Mouse (Mus musculus): ENCODE results near the gene Cep112. TPM values are rescaled to one million over a fixed set of nuclear protein-coding genes. Genes with fewer than 3 reads are reported as not detected.

Cep112 gene
- polyA plus RNA-seq, 1 experiment from 2014 or later: 13.3 TPM

GRCm38 (mm10) chr11:108553881-108554280 lies 128.9 kb downstream of the Cep112 start:
- ATAC-seq (ENCODE audit: low FRiP score, low read depth): no peak
- no peaks in the 10 kb centered on the region for H3K9me3 ChIP-seq
- no peak overlapping the region for H3K4me2 ChIP-seq
- H3K36me3 ChIP-seq: no peaks in the 10 kb centered on the region
- no peaks in the 10 kb centered on the region for H3K4me1 ChIP-seq (replicated peaks)
- WGBS: 93% methylated on average over 1 of the region's 1 CpGs
- H3K4me3 ChIP-seq: no peak overlapping the region
- no peaks in the 10 kb centered on the region for H3K27me3 ChIP-seq
- no peak overlapping the region for H3K9ac ChIP-seq
- no peak overlapping the region for H3K27ac ChIP-seq (replicated peaks)

DNA sequence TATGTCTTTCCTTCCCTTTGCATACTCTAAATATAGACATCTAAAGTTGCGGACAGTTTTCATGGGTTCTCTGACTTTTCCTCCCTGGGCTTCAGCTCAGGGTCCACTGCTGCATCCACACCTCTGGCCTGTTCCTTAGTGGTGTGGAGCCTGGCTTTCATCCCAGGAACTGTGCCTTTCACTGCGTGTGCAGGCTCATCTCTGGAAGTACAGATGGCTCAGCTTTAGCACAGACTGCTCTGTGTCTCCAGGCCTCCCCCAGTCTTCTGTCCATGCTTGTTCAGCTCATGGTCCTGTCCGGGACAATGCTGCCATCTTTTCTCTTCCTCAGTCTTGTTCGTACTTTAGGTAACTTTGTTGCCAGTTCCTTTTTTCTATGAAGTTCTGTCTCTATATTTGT lies 133.6 kb downstream of the Cep112 start:
- no peaks in the 10 kb centered on the region for H3K9me3 ChIP-seq
- H3K4me1 ChIP-seq (replicated peaks): no peaks in the 10 kb centered on the region
- ATAC-seq (ENCODE audit: low FRiP score, low read depth): no peak
- H3K27ac ChIP-seq (replicated peaks): no peak overlapping the region
- H3K4me3 ChIP-seq: no peak overlapping the region
- no peaks in the 10 kb centered on the region for H3K36me3 ChIP-seq
- WGBS: 74% methylated on average over 4 of the region's 4 CpGs
- H3K9ac ChIP-seq: no peak overlapping the region
- no peak overlapping the region for H3K4me2 ChIP-seq
- H3K27me3 ChIP-seq: no peaks in the 10 kb centered on the region

- ATAC-seq (ENCODE audit: low FRiP score, low read depth): no peak
These were observed 134.5 kb downstream of the Cep112 start for GRCm38 (mm10) chr11:108559506-108559905.

GRCm38 (mm10) chr11:108562076-108562475 lies 137.1 kb downstream of the Cep112 start:
- WGBS: 67% methylated on average over 5 of the region's 5 CpGs
- Histone ChIP-seq H3K4me2 (no peak overlapping the region), H3K36me3 (no peaks in the 10 kb centered on the region), H3K9ac (no peak overlapping the region), H3K4me3 (no peak overlapping the region), H3K27me3 (no peaks in the 10 kb centered on the region), H3K9me3 (no peaks in the 10 kb centered on the region), H3K27ac (replicated peaks) (no peak overlapping the region), H3K4me1 (replicated peaks) (no peaks in the 10 kb centered on the region)
- no peak for ATAC-seq (ENCODE audit: low FRiP score, low read depth)

More at GRCm38 (mm10) chr11:108559506-108559905, 134.5 kb downstream of the Cep112 start:
- Histone ChIP-seq H3K9ac (no peak overlapping the region), H3K27ac (replicated peaks) (no peak overlapping the region), H3K27me3 (no peaks in the 10 kb centered on the region), H3K4me1 (replicated peaks) (no peaks in the 10 kb centered on the region), H3K4me2 (no peak overlapping the region), H3K36me3 (no peaks in the 10 kb centered on the region), H3K9me3 (no peaks in the 10 kb centered on the region), H3K4me3 (no peak overlapping the region)

DNA sequence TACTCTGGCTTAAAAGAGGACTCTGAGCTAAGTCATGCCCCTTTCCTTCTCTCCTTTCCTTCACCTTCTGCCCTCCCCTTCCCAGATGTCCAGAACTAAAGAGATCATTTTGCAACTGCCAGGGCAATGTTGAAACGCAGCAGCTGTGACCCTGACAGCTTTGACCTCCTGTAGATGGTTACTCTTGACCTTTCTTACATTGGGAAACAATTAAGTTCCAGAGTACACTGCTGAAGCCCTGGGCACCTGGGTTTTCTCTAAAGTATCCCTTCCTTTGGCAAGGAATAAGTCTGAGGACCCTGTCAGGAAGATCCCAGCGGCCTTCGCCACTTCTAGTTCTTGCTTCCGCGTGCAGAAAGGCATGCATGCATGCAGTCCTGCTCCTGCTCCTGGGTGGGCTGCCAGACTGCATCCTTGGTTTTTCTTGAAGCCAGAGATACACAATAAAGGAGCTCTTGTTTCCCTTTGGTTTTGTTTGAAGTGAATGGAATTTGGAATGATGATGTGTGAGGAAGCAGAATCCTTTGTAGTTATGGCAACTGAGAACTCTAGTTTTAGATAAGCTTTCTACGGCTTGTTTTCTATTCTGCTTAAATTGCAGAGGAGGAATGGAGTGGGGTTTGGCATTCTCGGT lies 161.7 kb downstream of the Cep112 start:
- no peaks in the 10 kb centered on the region for H3K36me3 ChIP-seq
- no peaks in the 10 kb centered on the region for H3K4me1 ChIP-seq (replicated peaks)
- no peak overlapping the region for H3K4me3 ChIP-seq
- H3K27me3 ChIP-seq: no peaks in the 10 kb centered on the region
- no peaks in the 10 kb centered on the region for H3K9me3 ChIP-seq
- H3K27ac ChIP-seq (replicated peaks): no peak overlapping the region
- no peak overlapping the region for H3K4me2 ChIP-seq
- ATAC-seq (ENCODE audit: low FRiP score, low read depth): no peak
- no peak overlapping the region for H3K9ac ChIP-seq
- WGBS: 42% methylated on average over 7 of the region's 7 CpGs

- no peak for ATAC-seq (ENCODE audit: low FRiP score, low read depth)
- no peaks in the 10 kb centered on the region for H3K4me1 ChIP-seq (replicated peaks)
- H3K27ac ChIP-seq (replicated peaks): no peak overlapping the region
- no peaks in the 10 kb centered on the region for H3K36me3 ChIP-seq
- H3K27me3 ChIP-seq: no peaks in the 10 kb centered on the region
- no peak overlapping the region for H3K4me3 ChIP-seq
- 73% methylated on average over 5 of the region's 5 CpGs for WGBS
- H3K9me3 ChIP-seq: no peaks in the 10 kb centered on the region
- no peak overlapping the region for H3K4me2 ChIP-seq
- no peak overlapping the region for H3K9ac ChIP-seq
These were observed 168.4 kb downstream of the Cep112 start for GRCm38 (mm10) chr11:108593207-108593958.

DNA sequence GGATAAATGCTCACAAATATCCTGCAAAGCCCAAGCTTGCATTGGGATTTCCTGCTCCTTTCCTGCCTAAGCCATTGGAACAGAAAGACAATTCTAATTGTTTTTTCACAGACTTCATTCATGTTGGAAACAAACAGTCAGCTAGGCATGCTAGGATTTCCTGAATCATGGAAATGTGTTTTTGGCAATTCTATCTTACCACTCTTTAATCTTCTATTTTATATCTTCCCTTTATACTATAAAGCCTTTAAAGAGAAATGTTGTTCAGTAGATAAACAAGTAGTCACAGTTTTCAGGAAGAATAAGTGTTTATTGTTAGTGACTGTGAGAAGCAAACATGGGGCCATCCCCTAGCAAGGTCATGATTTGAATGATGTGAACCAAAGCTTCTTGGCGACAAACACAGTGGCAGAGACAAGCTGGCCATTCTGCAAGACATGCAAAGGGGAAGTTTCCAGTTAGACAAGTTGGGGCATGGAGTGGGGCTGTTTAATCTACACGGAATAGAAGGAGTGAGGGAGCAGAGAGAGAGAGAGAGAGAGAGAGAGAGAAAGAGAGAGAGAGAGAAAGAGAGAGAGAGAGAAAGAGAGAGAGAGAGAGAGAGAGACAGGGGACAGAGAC lies 169.1 kb downstream of the Cep112 start:
- Histone ChIP-seq H3K4me1 (replicated peaks) (no peaks in the 10 kb centered on the region), H3K4me3 (no peak overlapping the region), H3K36me3 (no peaks in the 10 kb centered on the region), H3K27ac (replicated peaks) (no peak overlapping the region), H3K9ac (no peak overlapping the region), H3K27me3 (no peaks in the 10 kb centered on the region), H3K4me2 (no peak overlapping the region), H3K9me3 (no peaks in the 10 kb centered on the region)
- ATAC-seq (ENCODE audit: low FRiP score, low read depth): no peak
- 76% methylated on average over 2 of the region's 2 CpGs for WGBS

DNA sequence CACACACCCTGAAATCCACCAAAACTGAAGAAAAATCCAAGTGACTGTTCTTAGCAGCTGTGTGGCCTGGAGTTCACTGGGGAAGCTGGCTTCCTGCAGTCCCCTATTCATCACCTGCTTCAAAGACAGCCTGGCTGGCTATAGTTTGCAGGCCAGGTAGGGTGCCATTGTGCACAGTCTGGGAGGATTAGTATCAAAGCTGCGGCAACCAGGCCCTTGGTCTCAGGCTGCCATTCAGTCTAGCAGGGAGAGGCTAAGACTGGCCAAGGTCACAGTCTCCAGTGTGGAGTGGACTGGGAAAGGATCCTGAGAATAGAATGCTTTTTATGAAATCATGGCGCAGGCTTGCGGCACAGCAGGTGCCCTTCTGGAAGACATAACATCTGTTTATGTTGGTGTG lies 180.3 kb downstream of the Cep112 start:
- ATAC-seq (ENCODE audit: low FRiP score, low read depth): peak; percentile 85
- Histone ChIP-seq H3K9ac (0 out of 2 replicates have a peak overlapping the region, but pooled peaks have one; percentile 5), H3K27me3 (no peaks in the 10 kb centered on the region), H3K4me2 (peak overlapping the region; percentile 39), H3K4me3 (0 out of 2 replicates have a peak overlapping the region, but pooled peaks have one; percentile 4), H3K4me1 (replicated peaks) (peaks cover 8% of the 10 kb centered on the region), H3K27ac (replicated peaks) (peak overlapping the region; percentile 88), H3K9me3 (no peaks in the 10 kb centered on the region), H3K36me3 (no peaks in the 10 kb centered on the region)
- 22% methylated on average over 3 of the region's 3 CpGs for WGBS

- ATAC-seq (ENCODE audit: low FRiP score, low read depth): peak; percentile 81
- Histone ChIP-seq H3K27me3 (no peaks in the 10 kb centered on the region), H3K9ac (no peak overlapping the region), H3K4me3 (peak overlapping the region; percentile 28), H3K4me1 (replicated peaks) (peaks cover 8% of the 10 kb centered on the region), H3K9me3 (no peaks in the 10 kb centered on the region), H3K4me2 (peak overlapping the region; percentile 39), H3K27ac (replicated peaks) (peak overlapping the region; percentile 88), H3K36me3 (no peaks in the 10 kb centered on the region)
- WGBS: 74% methylated on average over 11 of the region's 11 CpGs
These were observed 181.0 kb downstream of the Cep112 start for GRCm38 (mm10) chr11:108606036-108606435.

DNA sequence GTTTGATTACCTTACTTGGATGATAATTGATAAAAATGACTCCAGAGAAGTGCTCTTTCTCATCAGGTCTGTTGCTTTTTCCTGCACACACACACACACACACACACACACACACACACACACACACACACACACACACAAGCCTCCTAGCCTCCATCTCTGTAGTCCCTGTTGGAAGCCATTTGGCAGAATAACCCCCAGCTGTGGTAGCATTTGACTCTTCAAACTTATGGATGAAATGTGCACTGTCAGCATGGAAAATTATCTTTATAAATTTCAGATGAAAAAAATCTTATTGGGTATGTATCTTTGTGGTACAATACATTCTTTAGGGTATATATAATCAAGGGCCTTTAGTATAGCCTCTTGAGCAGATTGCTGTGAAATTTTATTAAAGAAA lies 181.8 kb downstream of the Cep112 start:
- Histone ChIP-seq H3K9ac (no peak overlapping the region), H3K27ac (replicated peaks) (peak overlapping the region; percentile 88), H3K4me2 (peak overlapping the region; percentile 39), H3K4me3 (peak overlapping the region; percentile 28), H3K36me3 (no peaks in the 10 kb centered on the region), H3K27me3 (no peaks in the 10 kb centered on the region), H3K9me3 (no peaks in the 10 kb centered on the region), H3K4me1 (replicated peaks) (peaks cover 8% of the 10 kb centered on the region)
- no peak for ATAC-seq (ENCODE audit: low FRiP score, low read depth)

DNA sequence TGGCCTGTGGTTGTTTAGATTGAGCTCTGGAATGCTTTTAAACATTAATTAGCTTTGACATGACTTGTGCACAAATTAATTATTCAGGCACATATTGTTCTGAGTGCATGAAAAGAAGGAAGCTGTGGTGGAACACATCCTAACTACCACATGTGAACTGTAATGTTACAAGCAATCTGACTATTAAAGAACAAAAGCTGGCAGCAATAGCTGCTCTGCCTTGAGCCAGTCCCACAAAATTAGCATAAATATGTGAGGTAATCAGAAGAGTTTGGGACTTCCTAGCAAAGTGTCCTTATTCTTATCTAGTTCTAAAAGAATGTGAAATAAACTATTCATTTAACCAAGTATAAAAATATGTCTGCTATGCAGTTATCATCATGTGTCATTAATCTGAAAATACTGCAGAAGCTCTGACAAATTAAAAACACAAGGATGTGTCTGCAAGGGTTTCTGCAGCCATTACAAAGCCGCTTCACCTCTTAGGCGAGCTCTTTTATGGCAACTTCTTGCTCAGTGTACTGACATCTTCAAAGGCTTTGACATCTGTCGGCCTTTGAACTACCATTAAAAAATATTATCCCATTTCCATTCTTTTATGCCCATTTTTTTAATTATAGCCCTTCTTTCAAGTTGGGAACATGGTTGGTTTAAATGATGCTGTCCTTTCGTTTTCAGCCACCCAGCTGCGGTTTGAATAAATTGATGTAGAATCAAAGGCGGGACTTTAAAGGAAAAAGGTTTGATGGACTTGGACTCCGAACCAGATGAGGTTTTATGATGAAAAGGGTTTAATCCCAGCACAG lies 195.8 kb downstream of the Cep112 start:
- Histone ChIP-seq H3K4me1 (replicated peaks) (no peaks in the 10 kb centered on the region; the same call in 1 of the 2 replicates), H3K36me3 (no peaks in the 10 kb centered on the region), H3K9me3 (no peaks in the 10 kb centered on the region), H3K9ac (no peak overlapping the region), H3K27me3 (no peaks in the 10 kb centered on the region), H3K4me2 (no peak overlapping the region), H3K4me3 (no peak overlapping the region), H3K27ac (replicated peaks) (peak overlapping the region; percentile 35)
- ATAC-seq (ENCODE audit: low FRiP score, low read depth): no peak
- WGBS: 76% methylated on average over 7 of the region's 7 CpGs
